Mouse (Mus musculus) MEL (cell line): ENCODE data around the gene Shroom2.

ENCODE experiments used
- CTCF ChIP-seq, 3 experiments: IDR thresholded peaks in 2 of 3; conservative IDR thresholded peaks in 1 of 3; 2 replicates each; pipeline ENCODE4 v1.5.1; 2011 to 2012; ENCODE audit warnings: low read length in 3 of 3, low read depth in 2 of 3, mild to moderate bottlenecking in 2 of 3, improper control_type of control experiment in 1 of 3, inconsistent platforms in 1 of 3, mixed read lengths in 1 of 3, moderate library complexity in 1 of 3; ENCODE audit not compliant: control insufficient read depth in 1 of 3, insufficient read depth in 1 of 3, poor library complexity in 1 of 3, severe bottlenecking in 1 of 3
- EP300 ChIP-seq, 2 experiments: IDR thresholded peaks; 2 replicates each; pipeline ENCODE4 v1.6.1; 2011; ENCODE audit warnings: improper control_type of control experiment in 2 of 2, low read length in 2 of 2, low read depth in 1 of 2, mild to moderate bottlenecking in 1 of 2
- ETS1 ChIP-seq: IDR thresholded peaks from 2 replicates; pipeline ENCODE4 v1.6.1; 2012; ENCODE audit warnings: low read depth, mild to moderate bottlenecking, inconsistent platforms, low read length, improper control_type of control experiment, moderate library complexity
- GABPA ChIP-seq: IDR thresholded peaks from 2 replicates; pipeline ENCODE4 v1.6.1; 2012; ENCODE audit warnings: low read depth, mild to moderate bottlenecking, inconsistent platforms, low read length, improper control_type of control experiment, moderate library complexity
- JUND ChIP-seq: IDR thresholded peaks from 2 replicates; pipeline ENCODE4 v1.6.1; 2011; ENCODE audit warnings: low read depth, mild to moderate bottlenecking, improper control_type of control experiment, low read length
- MAFK ChIP-seq: IDR thresholded peaks from 2 replicates; pipeline ENCODE4 v1.6.1; 2011; ENCODE audit warnings: low read depth, mild to moderate bottlenecking, low read length, improper control_type of control experiment, borderline replicate concordance
- MAZ ChIP-seq: IDR thresholded peaks from 2 replicates; pipeline ENCODE4 v1.6.1; 2012; ENCODE audit warnings: low read depth, mild to moderate bottlenecking, inconsistent platforms, low read length, improper control_type of control experiment
- MEF2A ChIP-seq: IDR thresholded peaks from 2 replicates; pipeline ENCODE4 v1.6.1; 2014; ENCODE audit warnings: low read depth, mild to moderate bottlenecking, inconsistent platforms, low read length, improper control_type of control experiment; ENCODE audit not compliant: poor library complexity, insufficient replicate concordance, severe bottlenecking; ENCODE audit errors: extremely low read depth
- POLR2A ChIP-seq, 2 experiments: IDR thresholded peaks; 2 replicates each; pipeline ENCODE4 v1.6.1; 2011 to 2012; ENCODE audit warnings: low read length in 2 of 2, mild to moderate bottlenecking in 2 of 2, control low read depth in 1 of 2, improper control_type of control experiment in 1 of 2, low read depth in 1 of 2, moderate library complexity in 1 of 2; ENCODE audit not compliant: control insufficient read depth in 1 of 2, insufficient read depth in 1 of 2, poor library complexity in 1 of 2
- POLR2AphosphoS2 ChIP-seq: IDR thresholded peaks from 2 replicates; pipeline ENCODE4 v1.6.1; 2011; ENCODE audit warnings: low read length, improper control_type of control experiment
- RCOR1 ChIP-seq: IDR thresholded peaks from 2 replicates; pipeline ENCODE4 v1.6.1; 2012; ENCODE audit warnings: low read depth, mild to moderate bottlenecking, inconsistent platforms, low read length, improper control_type of control experiment
- USF1 ChIP-seq: IDR thresholded peaks from 2 replicates; pipeline ENCODE4 v1.6.1; 2014; ENCODE audit warnings: low read depth, mild to moderate bottlenecking, inconsistent platforms, low read length, improper control_type of control experiment, moderate library complexity
- USF2 ChIP-seq, 2 experiments: IDR thresholded peaks; 2 replicates each; pipeline ENCODE4 v1.6.1; 2011 to 2012; ENCODE audit warnings: improper control_type of control experiment in 2 of 2, low read length in 2 of 2, borderline replicate concordance in 1 of 2, inconsistent platforms in 1 of 2, low read depth in 1 of 2, mild to moderate bottlenecking in 1 of 2; ENCODE audit not compliant: insufficient read depth in 1 of 2
- ZNF384 ChIP-seq: IDR thresholded peaks from 2 replicates; pipeline ENCODE4 v1.6.1; 2012; ENCODE audit warnings: low read depth, mild to moderate bottlenecking, inconsistent platforms, low read length, improper control_type of control experiment

- TF ChIP-seq CTCF (IDR thresholded peaks at IDR 0.05 in 2 of 3, conservative IDR thresholded peaks at IDR 0.05 in 1 of 3; ENCODE audit: control insufficient read depth in 1 of 3, insufficient read depth in 1 of 3, low read depth in 2 of 3, low read length in 3 of 3, poor library complexity in 1 of 3, severe bottlenecking in 1 of 3): no peak
- TF ChIP-seq POLR2AphosphoS2: no peak
- TF ChIP-seq MAFK: no peak
- TF ChIP-seq RCOR1: no peak
- no peak for TF ChIP-seq POLR2A (IDR thresholded peaks at IDR 0.05; ENCODE audit: control insufficient read depth in 1 of 2, insufficient read depth in 1 of 2, low read depth in 1 of 2, low read length in 2 of 2, poor library complexity in 1 of 2)
- TF ChIP-seq USF1: no peak
- no peak for TF ChIP-seq USF2 (IDR thresholded peaks at IDR 0.05; ENCODE audit: borderline replicate concordance in 1 of 2, insufficient read depth in 1 of 2, low read depth in 1 of 2, low read length in 2 of 2)
- no peak for TF ChIP-seq EP300 (IDR thresholded peaks at IDR 0.05; ENCODE audit: low read depth in 1 of 2, low read length in 2 of 2)
- TF ChIP-seq JUND: no peak
- no peak for TF ChIP-seq MAZ
- no peak for TF ChIP-seq GABPA
- TF ChIP-seq MEF2A: no peak
- TF ChIP-seq ZNF384: no peak
- no peak for TF ChIP-seq ETS1
Observed at GRCm38 (mm10) chrX:152805317-152805716, 36.1 kb upstream of the Shroom2 start.
